Mouse (Mus musculus) retina, embryonic 14.5 days (tissue): ENCODE results near the gene Wdr66.

Source experiments
- DNase-seq: peaks from one replicate; pipeline ENCODE4 v3.0.0-alpha.2; 2015; ENCODE audit warnings: low spot score

Wdr66 gene

DNA sequence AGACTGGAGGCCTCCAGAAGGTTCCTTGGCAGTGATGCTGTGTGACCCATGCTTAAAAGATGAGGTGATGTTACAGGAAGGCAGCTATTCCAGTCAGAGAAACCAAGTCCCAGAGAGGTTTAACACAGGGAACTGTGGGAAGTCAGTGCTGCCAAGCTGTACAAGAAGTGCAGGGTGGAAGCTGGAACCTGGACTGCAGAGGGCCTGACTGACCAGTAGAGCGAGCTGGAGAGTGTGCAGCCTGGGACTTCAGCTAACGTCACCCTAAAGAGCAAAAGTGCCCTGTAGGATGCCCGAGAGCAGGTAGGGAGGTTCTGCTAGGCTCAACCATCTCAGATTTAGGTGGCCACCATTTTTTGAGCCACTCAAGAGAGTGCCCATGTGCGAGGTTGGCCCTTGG, 111.0 kb downstream of the Wdr66 start:
- no peak for DNase-seq

DNA sequence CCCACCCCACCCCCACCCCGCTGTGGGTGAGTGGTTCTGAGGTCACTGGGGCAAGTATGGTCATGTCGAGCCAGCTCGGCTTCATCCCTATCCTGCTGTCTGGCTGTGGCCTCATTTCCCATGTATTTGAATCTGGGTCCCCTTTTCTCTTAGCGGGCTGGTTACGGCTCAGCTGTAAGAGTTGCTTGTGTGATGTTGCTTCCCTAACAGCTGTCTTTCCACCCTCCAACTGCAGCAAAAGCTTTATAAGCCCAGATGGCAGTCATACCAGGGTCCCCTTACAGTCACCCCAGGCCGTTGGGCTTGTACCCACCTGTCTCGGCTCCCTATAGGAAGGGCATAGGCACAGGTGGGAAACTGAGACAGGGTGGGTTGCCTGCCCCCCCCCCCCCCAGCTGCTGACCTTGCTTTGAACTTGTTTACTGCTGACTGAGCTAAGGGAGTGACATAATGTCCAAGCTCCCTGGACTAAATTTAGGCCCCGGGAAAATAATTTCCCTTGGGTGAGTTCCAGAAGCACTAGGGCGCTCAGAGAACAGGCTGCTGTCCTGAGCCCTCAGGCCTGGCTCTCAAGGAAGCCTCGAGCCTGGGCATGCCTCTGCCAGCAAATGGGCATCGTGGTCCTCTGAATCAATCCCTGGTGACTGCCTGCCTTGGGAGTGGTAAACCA, 112.5 kb downstream of the Wdr66 start:
- DNase-seq = no peak

DNA sequence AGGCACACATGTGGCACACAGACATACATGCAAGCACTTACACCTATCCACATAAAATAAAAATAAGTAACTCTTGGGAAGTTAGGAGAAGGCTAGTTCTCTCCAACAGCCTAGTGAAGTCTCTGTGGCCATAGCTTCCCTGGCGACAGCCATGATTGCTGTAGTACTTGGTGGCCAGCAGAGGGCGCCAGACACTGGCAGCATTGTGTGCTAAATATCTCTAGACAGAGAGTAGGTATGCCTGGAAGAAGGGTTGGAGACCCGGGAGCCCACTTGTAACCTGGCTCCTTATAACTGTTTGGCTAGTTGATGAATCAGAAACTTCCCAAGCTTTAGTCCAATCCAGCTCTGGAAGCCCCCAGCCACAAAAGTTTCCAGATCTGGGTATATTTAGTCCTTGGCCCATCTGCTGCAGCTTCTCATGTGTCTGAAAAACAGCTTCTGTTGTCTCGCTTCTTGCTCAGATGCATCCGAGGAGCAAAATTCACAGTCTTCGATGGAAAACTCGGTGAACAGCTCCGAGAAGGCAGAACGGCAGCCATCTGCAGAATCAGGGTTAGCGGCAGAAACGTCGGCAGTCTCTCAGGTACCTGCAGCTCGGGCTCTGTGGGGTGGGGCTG, 117.1 kb downstream of the Wdr66 start:
- peak; percentile 81 for DNase-seq

DNA sequence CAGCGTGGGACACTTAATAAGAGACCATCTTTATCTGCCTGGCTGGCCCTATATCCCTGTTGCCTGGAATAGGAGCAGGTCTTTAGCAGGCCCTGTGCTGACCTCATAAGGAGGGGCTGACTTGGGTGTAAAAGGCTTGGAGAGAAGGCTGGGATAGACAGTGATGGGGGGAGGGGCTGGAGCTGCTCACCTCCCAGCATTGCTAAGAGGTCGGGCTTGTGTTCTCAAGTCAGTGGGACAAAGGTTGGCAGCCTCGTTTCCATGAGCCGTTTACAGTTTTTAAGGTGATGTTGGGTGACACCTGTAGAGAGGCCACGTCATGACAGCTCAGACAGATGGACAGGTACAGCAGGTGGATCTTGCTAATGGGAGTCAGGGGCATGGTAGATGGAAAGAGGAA, 118.1 kb downstream of the Wdr66 start:
- DNase-seq = no peak

DNA sequence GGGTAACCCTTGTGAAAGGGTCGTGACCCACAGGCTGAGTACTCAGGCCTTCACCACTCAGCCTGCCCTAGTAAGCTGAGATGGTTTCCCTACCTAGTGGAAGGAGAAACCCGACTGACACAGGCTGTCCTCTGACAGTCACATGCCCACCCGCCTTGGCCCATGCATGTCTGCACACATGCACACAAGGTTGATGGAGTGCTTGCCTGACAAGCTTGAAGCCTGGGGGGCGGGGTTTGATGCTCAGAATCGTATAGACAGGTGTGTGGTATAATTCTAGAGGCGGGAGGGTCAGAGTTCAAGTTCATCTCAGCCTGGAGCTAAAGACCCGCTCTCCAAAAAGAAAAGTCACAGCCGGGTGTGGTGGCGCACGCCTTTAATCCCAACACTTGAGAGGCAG, 123.4 kb downstream of the Wdr66 start:
- no peak for DNase-seq

DNA sequence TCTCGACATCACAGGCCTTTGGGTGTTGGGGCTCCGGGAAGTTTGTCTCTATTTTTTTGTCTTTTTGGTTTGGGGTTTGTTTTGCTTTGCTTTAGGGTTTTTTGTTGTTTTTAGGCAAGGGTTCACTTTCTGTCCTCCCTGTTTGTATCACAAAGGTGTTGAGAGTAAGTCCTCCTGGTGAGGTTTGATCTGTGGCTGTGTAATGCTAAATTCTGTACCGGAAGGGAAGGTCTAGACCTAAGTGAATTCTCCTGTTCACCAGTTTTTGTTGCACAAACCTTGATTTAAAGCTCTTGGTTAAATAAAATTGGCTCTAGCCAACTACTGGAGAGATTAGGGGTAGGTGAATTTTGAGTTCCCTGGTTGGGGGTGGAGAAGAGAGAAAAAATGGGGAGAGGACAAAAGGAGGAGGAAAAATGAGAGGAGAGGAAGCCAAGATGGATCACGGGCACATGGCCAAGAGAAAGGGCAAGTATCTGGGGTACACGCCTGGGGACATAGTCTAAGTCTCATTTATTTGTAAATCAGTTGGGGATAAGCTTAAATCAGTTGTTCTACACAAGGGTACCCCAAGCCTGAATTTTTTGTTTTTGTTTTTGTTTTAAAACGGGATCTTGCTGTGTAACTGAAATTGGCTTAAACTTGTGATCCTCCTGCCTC, 124.0 kb downstream of the Wdr66 start:
- DNase-seq = no peak

DNA sequence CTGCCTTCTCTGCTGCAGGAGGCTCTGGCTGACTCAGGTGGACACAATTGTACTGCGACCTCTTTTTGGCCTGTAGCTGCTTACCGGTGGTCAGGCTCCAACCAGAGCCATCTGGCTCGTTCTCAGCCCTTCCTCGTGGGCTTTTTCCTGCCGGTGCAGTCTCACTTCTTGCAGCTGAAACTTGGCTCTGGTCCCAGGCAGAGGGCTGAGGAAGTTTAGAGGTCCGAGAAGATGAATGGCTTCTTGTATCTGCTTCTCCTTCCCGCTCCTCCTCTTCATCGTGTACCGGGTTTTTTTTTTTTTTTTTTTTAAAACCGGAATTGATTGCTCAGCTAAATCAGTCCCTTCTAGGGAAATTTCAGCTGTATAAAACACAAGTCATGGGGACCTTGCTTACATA, 124.7 kb downstream of the Wdr66 start:
- no peak for DNase-seq
